Mouse (Mus musculus) G1E (cell line): ENCODE data around the gene Evx2.

Experiments used
- CTCF ChIP-seq: IDR thresholded peaks from 2 replicates; pipeline ENCODE4 v1.5.1; 2012; ENCODE audit warnings: low read depth, low read length, inconsistent platforms, mixed read lengths
- TAL1 ChIP-seq: conservative IDR thresholded peaks from 2 replicates; pipeline ENCODE4 v1.6.1; 2012; ENCODE audit warnings: low read depth, low read length, inconsistent platforms, mixed read lengths

GRCm38 (mm10) chr2:74652996-74653340 is 6.4 kb downstream of the Evx2 start:
- TF ChIP-seq TAL1 (no peak), CTCF (no peak)
